Mouse (Mus musculus): ENCODE results near the gene Cbx5. TPM values are rescaled to one million over a fixed set of nuclear protein-coding genes. Genes with fewer than 3 reads are reported as not detected.

Gene Cbx5
- polyA plus RNA-seq, 1 experiment from 2014 or later: 143 TPM

DNA sequence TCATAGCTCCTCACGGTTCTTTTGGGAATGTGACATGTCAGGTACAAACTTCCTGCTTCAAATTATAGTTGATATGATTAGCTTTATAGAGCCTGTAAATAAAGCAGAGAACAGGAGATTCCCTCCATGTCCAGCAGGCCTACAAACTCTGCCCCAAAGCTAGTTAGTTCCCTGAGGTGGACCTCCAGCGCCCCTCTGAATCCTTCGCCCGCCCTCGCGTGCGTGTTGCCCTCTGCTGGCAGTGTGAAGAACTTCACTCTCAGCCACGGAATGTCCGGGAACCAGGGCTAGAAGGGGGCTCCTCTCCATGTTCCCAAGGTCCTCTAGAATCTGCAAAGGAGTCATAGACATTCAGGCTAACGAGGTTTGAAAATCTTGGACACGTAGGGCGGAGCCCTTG, 61.5 kb downstream of the Cbx5 start:
- WGBS: 6% methylated on average over 12 of the region's 12 CpGs
- Histone ChIP-seq H3K4me3 (no peak overlapping the region), H3K4me2 (no peak overlapping the region), H3K4me1 (replicated peaks) (peaks cover 19% of the 10 kb centered on the region), H3K9me3 (no peaks in the 10 kb centered on the region), H3K27ac (no peak overlapping the region), H3K27me3 (peaks cover 93% of the 10 kb centered on the region), H3K36me3 (no peaks in the 10 kb centered on the region), H3K9ac (no peak overlapping the region)
- no peak for ATAC-seq (ENCODE audit: low FRiP score)

DNA sequence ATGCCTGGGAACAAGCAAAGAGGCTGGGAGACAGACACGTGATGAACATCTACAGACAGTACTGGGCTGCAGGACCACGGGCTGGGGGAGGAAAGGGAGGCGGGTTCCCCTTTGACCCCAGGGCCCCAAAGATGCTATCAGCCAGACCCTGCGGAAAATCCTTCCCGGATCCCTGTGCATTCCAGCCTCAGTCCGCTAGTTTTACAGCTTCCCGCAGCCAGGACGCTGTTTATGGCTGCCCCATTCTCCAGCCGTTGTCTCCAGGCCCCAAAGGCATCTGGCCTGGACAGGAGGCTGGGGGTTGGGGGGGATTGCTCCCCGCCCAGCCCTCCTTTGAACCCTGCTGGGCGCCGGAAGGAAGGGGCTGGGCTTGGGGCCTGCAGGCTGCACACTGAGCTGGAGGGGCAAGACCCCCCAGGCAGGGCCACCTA, 62.0 kb downstream of the Cbx5 start:
- Histone ChIP-seq H3K9me3 (no peaks in the 10 kb centered on the region), H3K4me3 (no peak overlapping the region), H3K27ac (no peak overlapping the region), H3K4me1 (replicated peaks) (peaks cover 15% of the 10 kb centered on the region), H3K27me3 (peaks cover 93% of the 10 kb centered on the region), H3K9ac (0 out of 2 replicates have a peak overlapping the region, but pooled peaks have one; percentile 24), H3K36me3 (no peaks in the 10 kb centered on the region), H3K4me2 (0 out of 2 replicates have a peak overlapping the region, but pooled peaks have one; percentile 17)
- 6% methylated on average over 12 of the region's 12 CpGs for WGBS
- ATAC-seq (ENCODE audit: low FRiP score): peak; percentile 23; the same call in 1 of the 2 replicates

DNA sequence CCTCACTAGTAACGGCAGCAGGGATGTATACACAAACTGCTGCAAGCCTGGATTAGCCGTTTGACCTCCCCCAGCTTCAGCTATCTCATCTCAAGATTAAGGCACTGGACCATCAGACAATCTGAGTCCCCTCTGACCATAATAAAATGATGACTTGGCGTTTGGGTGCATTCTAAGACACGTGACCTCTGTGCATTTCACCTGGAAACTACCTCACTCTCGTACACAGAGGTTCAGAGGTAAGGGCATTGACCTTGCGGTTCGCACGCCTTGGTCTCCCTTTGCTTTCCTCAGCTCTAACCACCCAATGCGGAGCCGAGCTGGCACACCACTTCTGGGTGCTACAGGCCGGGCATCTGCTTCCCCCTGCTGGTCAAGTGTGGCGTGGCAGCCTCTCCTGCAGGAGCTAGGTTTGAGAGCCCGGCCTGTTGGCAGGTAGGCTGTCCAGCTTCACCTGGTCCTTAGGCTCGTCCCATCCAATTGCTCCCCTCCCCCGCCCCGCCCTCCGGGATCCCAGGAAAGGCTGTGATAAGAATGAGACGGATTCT, 62.7 kb downstream of the Cbx5 start:
- Histone ChIP-seq H3K9ac (0 out of 2 replicates have a peak overlapping the region, but pooled peaks have one; percentile 24), H3K4me1 (replicated peaks) (peaks cover 16% of the 10 kb centered on the region), H3K27me3 (peaks cover 97% of the 10 kb centered on the region), H3K9me3 (no peaks in the 10 kb centered on the region), H3K4me3 (no peak overlapping the region), H3K4me2 (0 out of 2 replicates have a peak overlapping the region, but pooled peaks have one; percentile 17), H3K36me3 (no peaks in the 10 kb centered on the region), H3K27ac (no peak overlapping the region)
- peak; percentile 75 for ATAC-seq (ENCODE audit: low FRiP score)
- 2% methylated on average over 18 of the region's 18 CpGs for WGBS

DNA sequence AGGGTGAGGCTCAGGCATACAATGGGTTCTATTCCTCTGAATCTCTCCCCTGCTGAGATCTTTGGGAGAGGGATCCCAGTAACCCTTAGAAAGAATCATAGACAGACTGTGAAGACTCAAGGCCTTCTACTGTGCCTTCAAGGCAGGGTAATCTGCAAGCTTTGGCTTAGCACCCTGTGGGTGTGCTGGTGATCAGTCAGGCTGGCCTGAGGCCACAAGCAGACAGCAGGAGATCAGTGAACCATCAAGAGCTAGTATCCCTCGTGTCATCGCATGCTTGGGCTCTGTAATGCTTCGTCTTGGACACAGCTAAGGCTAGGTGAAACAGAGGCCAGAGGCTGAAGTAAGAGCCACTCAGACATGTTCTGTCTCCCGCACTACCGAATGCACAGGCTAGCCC, 66.4 kb downstream of the Cbx5 start:
- Histone ChIP-seq H3K9ac (no peak overlapping the region), H3K27me3 (peaks cover 95% of the 10 kb centered on the region), H3K4me3 (no peak overlapping the region), H3K9me3 (no peaks in the 10 kb centered on the region), H3K36me3 (no peaks in the 10 kb centered on the region), H3K4me2 (no peak overlapping the region), H3K27ac (no peak overlapping the region), H3K4me1 (replicated peaks) (peaks cover 53% of the 10 kb centered on the region)
- ATAC-seq (ENCODE audit: low FRiP score): no peak
- WGBS: 59% methylated on average over 5 of the region's 5 CpGs

DNA sequence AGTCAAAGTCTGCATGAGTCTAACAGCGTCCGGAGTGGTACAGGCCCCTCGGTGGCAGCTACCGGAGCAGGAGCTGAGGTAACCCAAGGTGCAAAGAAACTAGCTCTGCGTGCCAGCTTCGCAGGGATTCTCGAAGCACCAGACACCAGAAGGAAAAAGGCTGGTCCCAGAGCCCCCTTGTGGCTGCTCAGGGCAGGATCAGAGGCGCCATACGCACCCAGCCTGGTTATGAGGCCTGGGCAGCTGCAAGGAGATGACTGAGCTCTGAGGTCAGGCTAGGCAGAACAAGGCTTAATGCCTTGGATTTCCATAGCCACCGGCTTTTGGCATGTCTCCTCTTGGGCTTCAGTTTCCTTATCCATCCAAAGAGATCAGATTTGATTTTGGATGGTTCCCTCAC, 67.1 kb downstream of the Cbx5 start:
- peaks cover 95% of the 10 kb centered on the region for H3K27me3 ChIP-seq
- 0 out of 2 replicates have a peak overlapping the region, but pooled peaks have one; percentile 3 for H3K27ac ChIP-seq
- no peaks in the 10 kb centered on the region for H3K36me3 ChIP-seq
- 3% methylated on average over 10 of the region's 10 CpGs for WGBS
- no peaks in the 10 kb centered on the region for H3K9me3 ChIP-seq
- ATAC-seq (ENCODE audit: low FRiP score): no peak
- no peak overlapping the region for H3K4me3 ChIP-seq
- peaks cover 56% of the 10 kb centered on the region for H3K4me1 ChIP-seq (replicated peaks)
- no peak overlapping the region for H3K4me2 ChIP-seq
- no peak overlapping the region for H3K9ac ChIP-seq

DNA sequence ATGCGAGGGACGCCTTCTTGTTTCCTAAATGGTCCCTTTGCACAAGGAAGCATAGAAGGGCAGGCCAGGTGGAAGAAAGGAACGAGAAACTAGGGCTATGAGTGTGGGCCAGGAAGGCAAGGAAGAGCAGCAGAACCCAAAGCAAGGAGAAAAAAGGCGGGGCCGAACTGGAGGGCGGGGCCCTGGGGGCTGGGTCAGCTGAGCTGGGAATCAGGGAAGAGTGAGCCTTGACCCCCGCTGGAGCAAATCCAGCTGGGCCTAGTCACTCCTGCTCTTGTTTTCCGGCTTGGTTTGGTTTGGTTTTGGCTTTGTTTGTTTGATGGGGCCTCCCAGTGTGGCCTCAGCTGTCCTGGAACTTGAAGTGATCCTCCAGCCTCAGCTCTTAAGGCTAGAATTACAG, 68.3 kb downstream of the Cbx5 start:
- no peak for ATAC-seq (ENCODE audit: low FRiP score)
- peaks cover 61% of the 10 kb centered on the region for H3K4me1 ChIP-seq (replicated peaks)
- H3K9ac ChIP-seq: no peak overlapping the region
- 13% methylated on average over 8 of the region's 8 CpGs for WGBS
- no peak overlapping the region for H3K4me2 ChIP-seq
- no peak overlapping the region for H3K27ac ChIP-seq
- H3K9me3 ChIP-seq: no peaks in the 10 kb centered on the region
- H3K4me3 ChIP-seq: no peak overlapping the region
- H3K36me3 ChIP-seq: no peaks in the 10 kb centered on the region
- peaks cover 97% of the 10 kb centered on the region for H3K27me3 ChIP-seq

DNA sequence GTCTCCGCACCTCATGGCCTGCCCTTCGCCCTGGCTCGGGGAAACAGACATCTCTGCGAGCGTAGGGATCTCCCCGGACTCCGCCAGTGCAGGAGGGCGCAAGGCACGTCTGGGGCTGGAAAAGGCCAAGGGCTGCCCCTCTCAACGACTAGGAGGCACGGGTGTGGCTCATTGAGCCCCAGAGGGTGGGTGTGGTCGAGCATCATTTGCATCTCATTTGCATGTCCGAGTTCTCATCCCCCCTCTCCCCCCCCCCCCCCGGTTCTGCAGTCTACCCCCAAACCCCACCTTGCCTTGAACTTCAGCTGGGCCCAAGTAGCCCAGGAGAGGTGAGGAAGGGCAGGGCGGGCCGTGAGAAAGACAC, 69.3 kb downstream of the Cbx5 start:
- Histone ChIP-seq H3K36me3 (no peaks in the 10 kb centered on the region), H3K27ac (peak overlapping the region; percentile 89), H3K4me3 (peak overlapping the region; percentile 46), H3K9ac (peak overlapping the region; percentile 74; the same call in 1 of the 2 replicates), H3K9me3 (no peaks in the 10 kb centered on the region), H3K4me1 (replicated peaks) (peaks cover 70% of the 10 kb centered on the region), H3K4me2 (peak overlapping the region; percentile 90), H3K27me3 (peaks cover 93% of the 10 kb centered on the region)
- ATAC-seq (ENCODE audit: low FRiP score): no peak
- WGBS: 3% methylated on average over 15 of the region's 16 CpGs

DNA sequence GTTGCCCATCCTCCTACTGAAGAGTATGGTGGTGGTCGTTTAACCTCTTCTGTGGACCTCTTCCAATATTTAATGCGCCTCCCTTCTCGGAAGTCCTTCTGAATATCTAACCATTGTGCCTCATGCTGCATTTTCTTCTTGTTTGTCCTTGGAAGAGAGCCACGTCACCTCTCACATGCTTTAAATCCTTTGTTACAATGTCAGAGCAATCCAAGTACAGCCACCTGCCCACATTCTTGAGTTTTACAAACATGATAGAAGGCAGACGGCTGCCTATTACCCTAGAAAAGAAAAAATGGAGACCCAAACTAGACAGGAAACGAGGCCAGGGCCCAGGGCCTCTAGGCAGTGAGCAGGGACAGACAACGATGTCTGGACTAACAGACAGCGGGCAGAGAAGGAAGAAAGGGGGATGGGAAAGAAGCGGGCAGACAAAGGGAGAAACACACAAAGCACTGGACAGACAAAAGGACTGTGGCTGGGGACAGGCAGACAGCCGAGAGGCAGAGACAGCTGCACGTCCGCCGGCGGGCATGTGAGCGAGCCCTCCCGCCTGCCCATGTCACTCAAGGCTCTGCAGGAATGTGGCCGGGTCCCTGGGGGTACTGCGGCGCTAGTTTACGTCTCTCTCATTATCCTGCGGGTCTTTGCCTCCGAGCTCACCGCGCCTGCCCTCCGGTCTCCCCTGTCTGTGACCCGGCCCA, 69.9 kb downstream of the Cbx5 start:
- ATAC-seq (ENCODE audit: low FRiP score): no peak
- peaks cover 75% of the 10 kb centered on the region for H3K4me1 ChIP-seq (replicated peaks)
- H3K4me2 ChIP-seq: peak overlapping the region; percentile 90
- peak overlapping the region; percentile 74 for H3K9ac ChIP-seq
- no peaks in the 10 kb centered on the region for H3K9me3 ChIP-seq
- H3K4me3 ChIP-seq: peak overlapping the region; percentile 46
- peak overlapping the region; percentile 89 for H3K27ac ChIP-seq
- H3K36me3 ChIP-seq: no peaks in the 10 kb centered on the region
- peaks cover 88% of the 10 kb centered on the region for H3K27me3 ChIP-seq
- WGBS: 3% methylated on average over 26 of the region's 26 CpGs

DNA sequence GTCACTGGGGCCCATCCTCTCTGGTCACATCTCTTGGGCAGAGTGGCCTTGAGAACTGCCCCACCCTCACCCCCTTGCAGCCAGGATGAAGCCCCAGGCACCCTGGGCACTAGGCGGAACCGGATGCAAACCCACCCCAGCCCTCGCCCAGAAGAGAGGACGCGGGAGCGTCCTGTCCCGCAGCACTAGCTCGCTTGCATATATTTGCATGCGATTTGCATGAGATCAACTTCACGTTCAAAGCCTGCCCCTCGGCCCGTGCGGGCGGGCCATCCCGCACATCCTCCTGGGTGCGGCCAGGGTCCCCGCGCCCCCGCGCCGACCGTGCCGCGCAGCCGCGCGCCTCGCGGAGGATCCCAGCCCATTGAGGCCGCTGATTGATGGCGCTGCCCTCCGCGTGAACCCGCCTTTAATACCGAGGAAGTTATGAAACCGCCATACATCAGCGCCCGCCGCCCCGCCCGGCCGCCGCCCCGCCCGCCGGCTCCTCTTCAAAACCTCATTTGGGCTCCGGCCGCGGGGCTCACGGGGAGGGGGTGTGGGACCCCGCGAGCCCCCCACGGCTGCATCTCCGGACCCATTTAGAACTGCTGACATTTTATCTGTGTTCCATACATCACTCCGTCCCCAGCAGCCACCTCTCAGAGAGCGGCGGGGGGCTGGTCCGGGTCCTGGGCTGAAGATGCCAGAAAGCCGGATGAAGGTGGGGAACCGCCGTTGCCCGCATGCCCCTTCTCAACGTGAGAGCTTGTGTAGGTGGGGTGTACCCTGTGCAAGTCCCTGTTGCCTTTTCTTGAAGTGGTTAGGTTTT, 70.6 kb downstream of the Cbx5 start:
- Histone ChIP-seq H3K4me1 (replicated peaks) (peaks cover 82% of the 10 kb centered on the region), H3K27ac (peak overlapping the region; percentile 89), H3K4me3 (peak overlapping the region; percentile 46), H3K27me3 (peaks cover 80% of the 10 kb centered on the region), H3K9ac (peak overlapping the region; percentile 74), H3K4me2 (peak overlapping the region; percentile 90), H3K36me3 (no peaks in the 10 kb centered on the region), H3K9me3 (no peaks in the 10 kb centered on the region)
- WGBS: under 1% methylated on average over 61 of the region's 63 CpGs
- peak; percentile 33; the same call in 1 of the 2 replicates for ATAC-seq (ENCODE audit: low FRiP score)

DNA sequence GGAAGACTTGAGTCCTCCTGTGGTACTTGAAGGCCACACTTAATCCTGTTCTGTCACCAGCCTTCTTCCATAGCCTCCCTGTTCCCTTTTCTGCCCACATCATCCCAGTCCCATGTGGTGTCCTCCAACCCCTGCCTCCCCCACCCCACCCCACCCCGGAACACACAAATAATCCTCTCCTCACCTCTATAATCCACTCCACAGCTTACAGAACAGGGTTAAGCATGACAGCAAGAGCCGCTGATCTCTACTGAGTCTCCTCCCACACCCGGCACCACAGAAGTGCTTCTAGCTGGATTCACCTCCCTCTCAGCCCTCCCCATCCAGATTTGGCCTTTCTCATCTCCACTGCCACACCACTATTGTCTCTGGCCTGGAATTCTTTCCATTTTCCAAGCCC, 71.8 kb downstream of the Cbx5 start:
- H3K27me3 ChIP-seq: peaks cover 68% of the 10 kb centered on the region
- H3K27ac ChIP-seq: peak overlapping the region; percentile 89
- H3K9me3 ChIP-seq: no peaks in the 10 kb centered on the region
- H3K9ac ChIP-seq: peak overlapping the region; percentile 74
- H3K4me3 ChIP-seq: peak overlapping the region; percentile 20
- H3K4me1 ChIP-seq (replicated peaks): peaks cover 91% of the 10 kb centered on the region
- ATAC-seq (ENCODE audit: low FRiP score): no peak
- H3K4me2 ChIP-seq: peak overlapping the region; percentile 90
- no peaks in the 10 kb centered on the region for H3K36me3 ChIP-seq
- 22% methylated on average over 3 of the region's 3 CpGs for WGBS

DNA sequence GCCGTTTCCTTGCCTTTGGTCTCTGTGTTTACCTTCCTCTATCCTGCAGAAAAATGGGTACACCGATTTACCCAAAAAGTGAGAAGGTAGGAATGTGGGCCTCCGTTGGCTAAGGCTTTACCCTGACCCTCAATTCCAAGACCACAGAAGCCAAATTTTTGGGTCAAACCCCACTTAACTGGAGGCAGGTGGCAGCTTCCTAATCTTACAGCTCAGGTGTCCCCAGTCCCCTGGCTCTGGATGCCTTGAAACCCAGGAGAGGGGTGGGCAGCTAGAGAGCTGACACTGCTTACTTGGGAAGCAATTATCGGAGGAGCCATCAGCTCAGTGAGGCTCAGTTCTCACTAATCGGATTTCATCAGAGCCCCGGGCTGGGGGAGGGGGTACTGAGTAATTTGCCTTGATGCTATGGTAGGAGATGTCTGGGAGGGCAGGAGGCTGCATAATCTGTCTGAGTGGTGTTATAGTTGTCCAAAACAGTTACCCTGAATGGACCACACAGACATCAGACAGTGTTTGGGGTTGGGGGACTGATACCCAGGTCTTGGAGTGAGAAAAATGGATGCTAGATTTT, 72.5 kb downstream of the Cbx5 start, which contains the start of gene Smug1:
Gene Smug1 (minus strand): TSS at position 51 of the 574 bp plus-strand sequence.
- no peaks in the 10 kb centered on the region for H3K9me3 ChIP-seq
- H3K4me3 ChIP-seq: peak within 1 kb of the TSS; percentile 27
- ATAC-seq (ENCODE audit: low FRiP score): no peak
- WGBS: 35% methylated on average over 6 of the region's 6 CpGs
- H3K4me2 ChIP-seq: peak within 1 kb of the TSS; percentile 90
- peaks cover 95% of the 10 kb centered on the region for H3K4me1 ChIP-seq (replicated peaks)
- peak within 1 kb of the TSS; percentile 74 for H3K9ac ChIP-seq
- no peaks in the 10 kb centered on the region for H3K36me3 ChIP-seq
- H3K27me3 ChIP-seq: peaks cover 62% of the 10 kb centered on the region
- peak within 1 kb of the TSS; percentile 89 for H3K27ac ChIP-seq

DNA sequence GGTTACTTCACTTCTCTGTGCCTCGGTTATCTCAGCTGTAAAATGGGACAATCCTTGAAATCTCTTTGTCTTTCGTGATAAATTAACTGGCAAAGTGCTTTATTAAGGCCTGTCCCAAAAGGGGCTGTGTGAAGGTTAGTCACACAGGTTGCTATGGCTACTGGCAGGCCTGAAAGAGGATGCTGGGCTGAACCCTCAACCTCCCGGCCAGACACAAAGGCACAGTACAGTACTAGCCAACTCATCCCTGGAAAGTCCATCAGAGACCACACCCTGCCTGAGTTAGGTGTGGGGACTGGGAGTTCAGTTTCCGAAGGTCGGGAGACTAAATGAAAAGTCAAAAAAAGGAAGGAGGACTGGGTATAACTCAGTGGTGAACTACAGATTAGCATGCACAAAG, 73.7 kb downstream of the Cbx5 start:
- peaks cover 89% of the 10 kb centered on the region for H3K4me1 ChIP-seq (replicated peaks)
- H3K4me3 ChIP-seq: peak overlapping the region; percentile 27
- H3K27ac ChIP-seq: peak overlapping the region; percentile 75
- peak overlapping the region; percentile 90 for H3K4me2 ChIP-seq
- H3K27me3 ChIP-seq: peaks cover 50% of the 10 kb centered on the region
- peak overlapping the region; percentile 67 for H3K9ac ChIP-seq
- no peak for ATAC-seq (ENCODE audit: low FRiP score)
- H3K9me3 ChIP-seq: no peaks in the 10 kb centered on the region
- H3K36me3 ChIP-seq: no peaks in the 10 kb centered on the region
- WGBS: 25% methylated on average over 5 of the region's 5 CpGs
